Mouse (Mus musculus) thymus, postnatal 25 days (tissue): Measurements from ENCODE around the gene Lmntd2.

Experiments used
- DNase-seq: peaks from one replicate; pipeline ENCODE4 v3.0.0; 2022

Lmntd2 gene

GRCm38 (mm10) chr7:141215880-141216733 is 2.2 kb upstream of the Lmntd2 start:
- no peak for DNase-seq

- DNase-seq = peak; percentile 97
Measured at GRCm38 (mm10) chr7:141215101-141215879, 1.4 kb upstream of the Lmntd2 start, which contains the start of gene Rassf7. Rassf7 (plus strand) TSS chr7:141215860.

DNA sequence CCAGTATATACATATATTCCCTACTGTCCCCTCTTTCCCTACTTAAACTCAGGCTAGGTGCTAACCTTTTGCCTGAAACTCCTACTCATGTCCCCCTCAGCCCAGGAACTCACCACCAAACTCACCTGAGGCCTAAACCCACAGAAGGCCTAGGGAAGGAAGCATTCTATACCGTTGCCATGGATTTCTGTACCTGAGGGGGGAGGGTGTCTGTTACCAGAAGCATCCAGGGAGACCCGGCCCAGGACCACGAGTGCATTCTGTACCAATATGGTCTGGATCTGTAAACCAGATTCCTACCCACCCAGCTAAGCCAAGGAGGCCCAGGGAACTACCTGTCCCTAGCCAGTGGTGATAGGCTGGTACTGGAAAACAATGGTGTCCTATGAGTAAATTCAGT is 430 bp upstream of the Lmntd2 start:
- DNase-seq = no peak

DNA sequence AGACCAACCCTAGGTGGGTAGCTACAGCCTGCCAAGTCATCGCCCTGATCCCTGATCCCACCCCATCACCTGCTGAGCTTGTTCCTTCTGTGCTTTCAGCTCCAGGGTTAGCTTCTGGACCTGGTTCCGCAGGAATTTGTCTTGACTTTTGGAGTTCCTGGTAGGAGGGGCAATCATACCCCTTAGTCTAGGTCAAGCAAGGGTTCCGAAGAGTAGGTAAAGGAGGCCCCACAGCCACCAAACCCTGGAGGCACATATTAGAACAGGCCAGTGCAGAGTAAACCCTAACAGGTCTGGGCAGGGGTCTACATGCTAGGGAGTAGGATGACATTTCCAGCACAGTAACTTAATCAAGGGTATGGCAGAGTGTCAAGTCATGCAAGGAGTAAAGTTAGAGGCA is 747 bp downstream of the Lmntd2 start:
- DNase-seq = no peak

DNA sequence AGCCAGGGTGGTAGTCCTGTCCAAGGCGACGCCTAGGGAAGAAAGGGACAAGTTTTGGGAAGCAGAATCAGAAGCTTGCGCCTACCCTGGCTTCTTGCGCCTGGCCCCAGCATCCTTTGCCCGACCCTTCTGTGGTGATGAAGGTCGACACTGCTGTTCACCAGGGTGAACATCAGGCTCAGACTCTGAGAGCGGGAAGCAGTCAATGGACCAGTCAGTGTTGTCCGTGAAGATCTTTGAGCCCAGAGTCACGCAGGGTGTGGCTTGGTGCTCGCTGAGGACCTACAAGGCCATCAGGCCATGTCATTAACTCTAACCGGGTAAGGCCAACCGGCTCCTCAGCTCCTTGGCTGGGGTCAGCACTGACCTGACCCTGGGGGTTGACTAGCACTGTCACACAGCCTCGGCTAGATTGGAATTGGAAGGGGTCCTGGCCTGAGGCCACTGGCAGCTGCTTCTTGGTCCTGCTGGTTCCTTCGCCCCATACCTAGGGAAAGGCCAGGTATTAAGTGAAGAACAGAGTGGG is 3.2 kb downstream of the Lmntd2 start:
- DNase-seq = no peak

DNA sequence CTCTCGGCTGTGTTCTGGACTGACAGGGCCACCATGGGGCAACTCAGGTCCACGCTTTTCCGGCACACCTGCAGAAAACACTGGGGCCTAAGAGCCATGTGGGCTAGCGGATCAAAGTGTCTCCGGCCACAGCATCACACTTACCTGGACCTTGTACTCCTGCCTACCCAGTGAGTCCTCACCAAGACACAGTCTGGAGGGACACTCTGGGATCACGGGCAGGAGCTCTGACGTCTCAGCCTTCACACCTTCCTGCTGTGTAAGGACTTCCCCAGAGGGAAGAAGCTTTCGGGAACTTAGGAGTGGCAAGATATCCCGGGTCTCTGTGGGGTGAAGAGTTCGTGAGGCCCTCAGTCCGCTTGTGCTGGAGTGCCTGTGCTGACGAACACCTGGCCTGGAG is 3.7 kb downstream of the Lmntd2 start:
- DNase-seq = no peak

GRCm38 (mm10) chr7:141209526-141209925 is 4.4 kb downstream of the Lmntd2 start:
- no peak for DNase-seq

- DNase-seq = no peak
Measured at GRCm38 (mm10) chr7:141206182-141206937, 7.5 kb downstream of the Lmntd2 start.

DNA sequence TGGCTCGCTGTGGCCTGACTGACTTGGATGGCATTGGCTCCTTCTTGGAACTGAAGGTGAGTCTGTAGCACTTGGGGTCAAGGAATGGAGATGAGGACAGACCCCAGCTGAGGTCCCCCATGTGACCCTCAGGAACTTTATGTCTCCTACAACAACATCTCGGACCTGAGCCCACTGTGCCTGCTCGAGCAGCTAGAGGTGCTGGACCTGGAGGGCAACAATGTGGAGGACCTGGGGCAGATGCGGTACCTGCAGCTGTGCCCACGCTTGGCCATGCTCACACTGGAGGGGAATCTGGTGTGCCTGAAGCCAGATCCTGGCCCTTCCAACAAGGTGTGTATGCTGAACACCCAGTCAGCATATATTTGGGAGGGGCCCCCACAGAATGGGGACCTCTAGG is 8.4 kb downstream of the Lmntd2 start:
- DNase-seq = no peak

DNA sequence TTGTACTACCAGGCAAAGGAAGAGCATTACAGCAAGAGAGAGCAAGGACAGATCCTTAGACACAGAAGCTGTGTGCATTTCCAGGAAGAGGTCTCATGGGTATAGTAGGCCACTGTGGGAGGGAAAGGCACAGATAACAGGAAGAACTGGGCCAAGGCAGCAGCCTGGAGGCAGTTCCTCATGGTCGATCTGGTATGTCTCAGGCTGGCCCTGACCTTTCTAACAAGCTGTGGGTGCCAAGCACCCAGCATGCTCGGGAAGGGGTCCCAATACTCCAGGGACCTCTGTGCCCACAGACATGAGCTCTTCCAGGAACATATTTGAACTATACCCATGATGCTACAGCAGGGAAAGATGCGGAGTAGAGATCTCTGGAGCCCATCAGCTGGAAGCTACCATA is 9.3 kb downstream of the Lmntd2 start:
- DNase-seq = no peak

DNA sequence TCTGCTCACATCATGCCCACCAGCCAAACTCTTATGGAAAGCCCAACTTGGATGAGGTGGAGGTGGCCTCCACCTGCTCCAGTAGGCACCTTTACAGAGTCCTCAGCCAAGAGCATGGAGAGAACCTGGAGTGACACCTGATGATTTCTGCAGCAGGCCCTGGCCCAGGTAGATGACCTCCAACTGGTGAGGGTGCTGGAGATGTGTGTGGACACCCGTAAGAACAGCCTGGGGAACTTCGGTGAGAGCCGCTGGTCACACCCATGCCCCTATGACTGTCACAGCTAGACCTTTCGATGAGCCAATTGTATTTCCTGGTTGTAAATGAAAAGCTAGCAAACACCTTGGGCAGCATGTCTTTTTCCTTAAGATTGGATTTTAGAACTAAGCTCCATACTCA is 15.8 kb downstream of the Lmntd2 start:
- no peak for DNase-seq

DNA sequence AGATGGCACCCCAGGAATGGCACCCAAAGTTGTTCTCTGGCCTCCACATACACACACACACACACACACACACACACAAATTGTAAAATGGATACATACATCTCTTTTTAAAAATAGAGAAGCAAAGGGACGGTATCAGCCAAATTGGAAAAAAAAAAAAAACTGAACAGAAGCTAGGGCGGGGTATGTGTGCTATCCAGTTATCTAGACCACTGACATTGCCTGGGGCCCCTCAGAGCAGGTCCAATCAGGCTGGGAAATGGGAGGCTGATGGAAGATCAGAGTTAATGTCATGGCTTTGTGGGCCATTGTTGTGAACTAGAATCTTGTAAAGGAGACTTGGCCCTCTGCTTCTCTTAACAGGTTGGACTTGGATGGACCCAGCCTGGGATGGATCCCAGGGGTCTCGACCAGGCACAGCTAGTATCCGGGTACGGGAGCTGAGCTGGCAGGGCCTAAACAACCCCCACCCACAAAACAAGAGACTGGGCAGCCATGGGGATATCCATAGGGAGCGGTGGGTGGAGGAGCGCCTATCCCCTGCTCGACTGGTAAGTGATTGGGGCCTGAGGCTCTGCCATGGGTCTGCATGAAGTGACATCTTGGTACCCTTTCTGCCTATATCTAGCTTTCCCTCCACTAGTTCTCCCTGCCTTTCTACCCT is 17.1 kb downstream of the Lmntd2 start:
- no peak for DNase-seq

GRCm38 (mm10) chr7:141195754-141196153 is 18.1 kb downstream of the Lmntd2 start:
- no peak for DNase-seq

- DNase-seq = peak; percentile 93
Measured at GRCm38 (mm10) chr7:141194830-141195229, 19.1 kb downstream of the Lmntd2 start.

DNA sequence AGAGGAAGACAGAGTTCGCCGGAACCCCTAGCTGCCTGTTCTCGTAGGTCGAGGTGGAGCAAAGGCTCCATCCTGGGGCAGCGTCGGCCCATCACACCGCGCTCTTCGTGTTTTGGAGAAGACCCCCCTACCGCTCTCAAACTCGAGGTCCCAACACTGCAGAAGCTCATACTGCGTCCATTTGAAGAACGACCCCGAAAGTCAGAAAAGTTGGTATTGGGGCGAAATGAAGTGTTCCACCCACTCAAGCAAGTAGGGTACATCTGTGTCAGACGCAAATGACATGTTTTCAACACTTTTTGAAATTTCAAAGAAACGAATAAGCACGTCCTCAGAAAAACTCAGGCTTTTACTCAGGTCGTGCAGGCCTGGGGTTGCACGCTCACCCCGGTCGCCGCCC is 19.5 kb downstream of the Lmntd2 start:
- no peak for DNase-seq

GRCm38 (mm10) chr7:141193948-141194347 is 19.9 kb downstream of the Lmntd2 start, which contains the start of the genes Hras and Lrrc56:
Hras (minus strand) TSS chr7:141194005.
Lrrc56 (plus strand) TSS chr7:141194157.
- peak; percentile 98 for DNase-seq

DNA sequence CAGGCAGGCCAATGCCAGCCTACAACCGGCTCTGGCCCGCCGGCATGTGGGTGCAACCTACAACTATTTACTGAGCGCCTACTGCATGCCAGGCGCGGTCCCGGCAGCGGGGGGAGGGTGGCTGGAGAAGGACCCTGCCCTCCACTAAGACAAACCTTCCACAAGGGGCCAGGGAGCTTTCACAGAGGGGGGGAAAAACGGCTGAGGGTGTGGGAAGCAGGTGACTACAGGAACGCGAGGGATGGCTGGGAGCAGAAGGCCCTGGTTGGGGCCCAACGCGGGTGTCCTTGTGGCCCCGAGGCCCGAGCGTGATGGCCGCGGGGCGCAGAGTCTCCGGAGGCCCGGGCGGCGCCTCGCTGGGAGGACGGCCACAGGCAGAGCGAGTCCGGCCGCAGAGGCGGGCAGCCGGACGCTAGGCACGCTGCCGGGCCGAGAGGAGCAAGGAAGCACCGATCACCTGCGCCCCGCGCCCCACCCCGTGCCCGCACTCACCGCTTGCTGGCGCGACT is 20.5 kb downstream of the Lmntd2 start:
- DNase-seq = no peak

DNA sequence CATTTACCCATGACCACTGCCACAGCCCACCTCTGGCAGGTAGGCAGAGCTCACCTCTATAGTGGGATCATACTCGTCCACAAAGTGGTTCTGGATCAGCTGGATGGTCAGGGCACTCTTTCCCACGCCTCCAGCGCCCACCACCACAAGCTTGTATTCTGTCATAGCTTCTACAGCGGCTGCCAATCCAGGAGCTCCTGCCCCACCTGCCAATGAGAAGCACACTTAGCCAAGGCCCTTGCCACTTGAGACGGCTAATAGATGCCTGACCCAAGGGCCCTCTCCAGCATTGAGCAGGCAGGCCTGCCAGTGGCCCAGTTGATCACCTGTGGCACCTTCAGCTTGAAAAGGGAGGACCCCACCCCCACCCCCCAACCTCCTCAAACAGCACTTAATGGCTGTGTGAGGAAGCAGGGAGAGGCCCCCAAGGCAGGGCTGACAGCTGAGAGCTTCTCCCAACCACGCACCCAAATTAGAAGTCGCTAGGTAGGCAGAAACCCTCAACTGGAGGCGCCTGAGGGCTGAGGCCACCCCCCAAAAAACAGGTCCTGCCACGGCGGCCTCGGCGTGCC is 21.0 kb downstream of the Lmntd2 start:
- no peak for DNase-seq

- DNase-seq = no peak
Measured at GRCm38 (mm10) chr7:141191796-141192685, 21.8 kb downstream of the Lmntd2 start.

DNA sequence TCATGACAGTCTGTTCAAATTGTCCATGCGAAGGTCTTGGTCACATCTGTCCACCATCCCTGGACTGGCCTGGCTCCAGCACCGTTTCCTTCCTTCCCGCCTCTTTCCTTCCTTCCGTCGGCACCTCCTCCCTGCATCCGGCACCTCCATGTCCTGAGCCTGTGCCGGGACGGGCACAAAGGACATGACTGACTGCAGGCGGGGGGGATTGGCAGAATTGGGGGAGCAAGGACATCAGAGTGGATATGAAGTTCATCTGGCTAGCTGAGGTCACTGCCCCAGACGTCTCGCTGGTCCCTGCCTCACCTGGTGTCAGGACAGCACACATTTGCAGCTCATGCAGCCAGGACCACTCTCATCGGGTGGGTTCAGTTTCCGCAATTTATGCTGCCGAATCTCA is 22.8 kb downstream of the Lmntd2 start:
- DNase-seq = no peak

GRCm38 (mm10) chr7:141190220-141190619 is 23.7 kb downstream of the Lmntd2 start:
- DNase-seq = no peak
